Mouse (Mus musculus): ENCODE results near the gene Dcun1d3.

Gene Dcun1d3

DNA sequence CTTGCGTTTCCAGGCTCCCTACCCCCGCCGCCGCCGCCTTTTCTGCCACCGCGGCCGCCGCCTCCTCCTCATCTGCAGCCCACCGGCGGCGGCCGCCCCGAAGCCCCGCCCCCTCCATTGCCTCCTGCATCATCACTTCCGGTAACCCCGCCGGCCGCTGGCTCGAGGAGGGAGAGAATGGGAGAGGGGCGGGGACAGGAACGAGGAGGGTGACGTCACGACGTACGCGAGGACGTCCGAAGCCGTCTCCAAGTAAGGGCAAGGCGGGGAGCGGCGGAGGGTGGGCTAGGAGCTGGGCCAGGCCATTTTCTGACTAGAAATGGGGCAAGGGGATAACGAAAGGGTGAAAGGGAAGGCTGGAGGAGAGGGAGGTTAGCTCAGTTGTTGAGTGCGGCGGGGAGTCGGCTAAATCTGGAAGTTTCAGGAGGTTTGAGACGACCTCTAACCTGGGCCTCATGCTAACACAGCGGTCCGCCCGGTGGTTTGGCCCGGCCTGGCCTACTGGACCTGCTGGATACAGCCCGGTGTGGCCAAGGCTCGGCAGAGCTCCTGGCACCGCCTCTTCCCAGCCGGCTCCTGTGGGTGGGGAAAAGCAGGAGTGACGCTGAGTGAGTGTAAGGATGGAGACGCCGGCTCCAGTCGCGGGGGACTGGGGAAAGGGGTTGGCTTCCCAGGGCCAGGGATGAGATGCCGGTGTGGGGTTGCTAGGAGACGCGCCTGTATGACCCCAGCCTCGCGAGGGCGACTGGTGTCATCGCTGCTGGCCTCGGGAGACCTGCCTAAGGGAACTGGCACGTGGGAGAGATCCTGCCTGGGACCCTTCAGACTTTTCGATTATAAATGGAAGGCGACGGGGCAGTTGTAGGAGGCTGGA, at the start of gene Dcun1d3, which contains the start of gene Lyrm1:
Gene Dcun1d3 (minus strand): TSS at position 660 of the 874 bp plus-strand sequence.
Gene Lyrm1 (plus strand): TSS at position 223 of the 874 bp plus-strand sequence.
- DNase-seq (ENCODE audit: low spot score) = peak; percentile 99

DNA sequence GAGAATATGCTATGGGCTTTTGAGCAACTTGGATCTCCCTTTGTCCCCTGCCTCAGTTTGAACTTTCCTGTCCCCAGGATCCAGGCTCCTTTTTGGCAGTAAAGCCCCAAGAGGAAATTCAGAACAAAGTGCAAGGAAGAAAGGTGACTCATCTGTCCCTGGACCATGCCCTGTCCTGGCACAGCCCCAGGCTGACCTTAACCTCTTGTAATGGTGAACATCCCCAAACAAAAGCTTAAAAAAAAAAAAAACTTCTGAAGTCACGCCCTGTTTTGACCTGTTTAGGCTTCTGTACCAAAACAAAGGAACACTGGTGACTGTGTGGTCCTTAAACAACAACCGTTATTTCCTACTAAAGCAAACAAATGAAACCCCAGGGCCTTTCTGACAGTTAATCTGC, 45.5 kb upstream of the Dcun1d3 start:
- DNase-seq (ENCODE audit: low spot score) = no peak

DNA sequence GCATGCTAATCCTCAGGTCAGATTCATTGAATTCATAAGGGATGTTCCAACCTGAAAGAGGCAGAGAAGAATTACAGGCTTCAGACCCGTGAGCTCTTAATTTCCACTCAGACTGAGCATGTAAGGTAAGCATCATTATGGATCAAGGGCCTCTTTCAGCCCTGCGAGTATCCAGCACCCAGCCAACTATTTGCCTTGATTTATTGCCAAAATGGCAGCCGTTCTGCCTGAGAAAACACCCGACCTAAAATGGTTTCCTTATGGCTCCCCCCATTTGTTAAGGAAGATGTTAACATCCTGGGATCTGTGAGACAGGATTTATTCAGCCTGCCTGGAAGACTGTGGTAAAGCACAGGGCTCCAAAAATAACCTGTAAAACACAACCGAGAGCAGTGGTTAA, 40.9 kb upstream of the Dcun1d3 start:
- DNase-seq (ENCODE audit: low spot score) = no peak

DNA sequence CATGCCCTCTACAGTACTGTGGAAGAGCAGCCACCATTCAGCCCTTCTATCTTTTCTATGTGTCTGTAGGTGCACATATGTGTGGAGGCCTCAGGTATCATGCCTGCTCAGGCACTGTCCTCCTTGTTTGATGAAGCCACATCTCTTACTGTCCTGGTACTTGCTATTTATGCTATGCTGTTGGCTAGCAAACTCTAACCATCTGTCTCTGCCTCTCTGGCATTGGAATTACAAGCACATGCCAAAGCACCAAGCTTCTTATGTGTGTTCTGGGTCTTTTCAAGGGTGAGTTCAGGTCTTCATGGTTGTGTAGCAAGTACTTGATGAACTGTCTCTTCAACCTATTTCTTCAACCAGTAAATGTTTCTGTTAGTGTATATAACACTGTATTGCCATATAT, 40.2 kb upstream of the Dcun1d3 start:
- no peak for DNase-seq (ENCODE audit: low spot score)

DNA sequence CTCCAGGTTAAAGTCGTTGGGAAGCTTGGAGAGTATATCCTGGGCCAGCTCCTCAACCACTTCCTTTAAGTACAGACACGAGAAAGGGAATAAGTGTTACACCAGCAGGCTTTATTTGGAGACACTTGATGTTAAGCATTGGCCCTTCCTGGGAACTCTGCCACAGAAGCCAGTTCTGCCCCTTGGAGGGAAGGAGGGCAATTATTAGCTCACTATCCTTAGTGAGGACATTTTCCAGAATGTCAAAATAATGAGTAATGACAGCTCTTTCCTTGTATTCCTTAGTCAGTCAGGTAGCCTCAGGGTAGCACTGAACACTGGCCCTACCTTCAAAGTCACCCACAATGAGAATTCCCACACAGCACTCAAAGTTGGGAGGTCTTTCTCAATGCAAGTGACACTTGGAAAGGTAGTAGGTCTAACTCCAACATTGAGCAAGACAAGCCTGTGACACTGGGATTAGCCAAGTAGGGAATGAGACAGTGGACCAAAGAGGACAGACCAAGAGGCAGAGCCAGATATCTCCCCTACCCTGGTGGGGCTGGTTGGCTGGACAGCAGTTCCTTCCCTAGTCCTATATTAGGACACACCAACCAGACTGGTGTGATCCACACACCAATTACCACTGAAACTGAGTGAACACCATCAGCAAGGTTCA, 32.8 kb upstream of the Dcun1d3 start:
- no peak for DNase-seq (ENCODE audit: low spot score)

DNA sequence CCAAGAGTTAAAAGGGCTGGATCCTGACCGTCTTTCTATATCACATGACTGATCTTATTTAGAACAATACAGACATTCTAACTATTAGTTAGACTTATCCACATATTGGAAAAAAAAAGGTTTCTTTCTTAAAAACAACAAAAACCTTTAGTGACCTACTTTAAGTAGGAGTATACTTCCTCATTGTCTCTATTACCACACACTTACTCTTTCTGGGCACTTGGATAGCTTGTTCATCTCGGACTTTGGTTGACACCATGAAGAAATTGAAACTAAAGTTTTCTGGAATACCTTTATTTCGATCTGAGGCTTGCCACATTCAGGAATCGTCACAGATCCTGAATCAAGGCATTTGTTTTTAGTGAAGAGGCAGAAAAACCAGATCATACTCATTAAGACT, 25.0 kb upstream of the Dcun1d3 start:
- no peak for DNase-seq (ENCODE audit: low spot score)

DNA sequence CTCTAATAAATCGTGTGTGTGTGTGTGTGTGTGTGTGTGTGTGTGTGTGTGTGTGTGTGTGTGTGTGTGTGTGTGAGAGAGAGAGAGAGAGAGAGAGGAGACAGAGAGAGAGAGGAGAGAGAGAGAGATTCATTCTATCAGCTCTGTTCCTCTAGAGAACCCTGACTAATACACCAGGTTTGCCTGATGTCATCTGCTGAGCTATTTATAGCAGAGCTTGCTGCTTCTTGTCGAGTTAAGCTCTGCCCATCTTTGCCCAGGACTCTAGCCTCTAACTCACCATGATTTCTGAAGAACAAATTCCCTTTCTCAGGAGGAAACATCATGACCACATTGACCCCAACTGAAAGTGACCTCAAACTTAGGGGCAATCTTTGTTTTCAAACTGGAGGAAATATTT, 24.4 kb upstream of the Dcun1d3 start:
- no peak for DNase-seq (ENCODE audit: low spot score)

DNA sequence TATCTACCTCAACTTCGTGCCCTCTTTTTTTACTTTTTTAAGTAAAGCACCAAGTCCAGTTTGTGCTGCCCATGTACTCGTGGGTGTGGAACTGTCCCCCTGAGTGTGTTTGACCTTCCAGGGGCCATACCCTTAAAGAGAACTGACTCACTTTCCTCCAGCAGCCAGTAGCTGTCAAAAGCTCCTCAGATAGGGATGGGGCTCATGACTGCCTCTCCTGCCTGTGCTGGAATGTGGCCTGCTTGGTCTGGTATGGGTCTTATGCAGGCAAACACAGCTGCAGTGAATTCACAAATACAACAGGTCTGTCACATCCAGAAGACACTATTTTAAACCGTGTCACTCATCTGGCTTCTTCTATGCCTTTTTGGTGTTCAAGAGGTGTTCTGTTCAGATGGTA, 15.6 kb upstream of the Dcun1d3 start:
- no peak for DNase-seq (ENCODE audit: low spot score)

DNA sequence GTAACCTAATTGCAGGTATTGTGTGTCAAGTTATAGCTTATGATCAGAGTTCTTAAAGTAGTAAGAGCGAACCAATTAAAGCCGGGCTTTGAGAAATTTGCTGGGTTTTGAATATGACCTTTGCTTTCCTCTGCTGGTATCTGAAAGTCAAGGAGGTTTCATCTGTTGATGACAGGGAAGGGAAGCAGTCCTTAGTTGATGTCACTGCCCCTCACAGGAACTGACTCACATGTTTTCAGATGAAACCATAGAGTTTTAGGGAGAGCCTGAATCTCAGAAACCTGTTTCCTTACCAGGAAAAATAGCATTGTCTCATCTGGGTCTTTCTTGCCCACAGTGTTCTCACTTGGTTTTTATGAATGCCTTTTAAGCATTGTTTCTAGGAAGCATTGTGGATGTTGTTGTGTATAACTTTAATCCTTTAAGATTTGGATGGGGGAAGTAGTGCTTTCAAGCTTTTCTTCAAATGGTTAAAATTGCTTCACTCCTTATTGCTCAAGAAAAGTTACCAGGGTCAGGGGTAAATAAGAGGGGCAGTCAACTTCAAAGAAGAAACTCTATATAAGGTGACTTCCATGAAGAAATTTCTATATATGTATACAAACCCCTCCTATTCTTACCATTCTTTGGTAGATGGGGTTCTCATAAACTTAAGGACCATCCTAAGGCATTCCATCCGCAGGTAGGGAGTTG, 10.6 kb upstream of the Dcun1d3 start:
- no peak for DNase-seq (ENCODE audit: low spot score)

DNA sequence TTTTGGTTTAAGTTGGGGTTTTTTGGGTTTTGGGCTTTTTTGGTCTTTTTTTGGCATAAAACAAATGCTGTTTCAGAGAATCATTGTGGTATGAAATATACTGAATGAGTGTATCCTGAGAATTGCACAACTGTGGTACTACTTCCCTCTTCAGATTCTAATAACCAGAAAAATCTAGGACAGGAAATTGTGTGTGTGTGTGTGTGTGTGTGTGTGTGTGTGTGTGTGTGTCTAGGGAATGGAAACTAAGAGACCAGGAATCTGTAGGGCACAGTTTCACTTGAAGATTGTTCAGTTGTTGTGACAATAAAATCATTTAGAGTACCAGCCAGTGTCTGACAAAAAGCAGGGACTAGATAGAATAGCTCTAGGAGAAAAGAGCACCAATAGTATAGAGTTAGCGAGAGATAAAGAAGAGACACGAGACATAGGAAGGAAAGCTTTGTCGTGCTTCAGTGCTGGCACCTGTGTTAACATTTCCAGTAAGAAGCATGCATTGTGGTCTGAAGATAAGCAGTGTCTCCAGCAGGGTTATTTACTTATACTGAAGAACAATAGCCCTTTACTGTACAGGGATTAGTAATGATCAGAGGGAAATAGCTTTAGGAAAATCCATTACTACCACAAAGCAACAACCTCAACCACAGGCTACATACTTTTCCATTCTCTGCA, 3.4 kb upstream of the Dcun1d3 start:
- DNase-seq (ENCODE audit: low spot score) = no peak

DNA sequence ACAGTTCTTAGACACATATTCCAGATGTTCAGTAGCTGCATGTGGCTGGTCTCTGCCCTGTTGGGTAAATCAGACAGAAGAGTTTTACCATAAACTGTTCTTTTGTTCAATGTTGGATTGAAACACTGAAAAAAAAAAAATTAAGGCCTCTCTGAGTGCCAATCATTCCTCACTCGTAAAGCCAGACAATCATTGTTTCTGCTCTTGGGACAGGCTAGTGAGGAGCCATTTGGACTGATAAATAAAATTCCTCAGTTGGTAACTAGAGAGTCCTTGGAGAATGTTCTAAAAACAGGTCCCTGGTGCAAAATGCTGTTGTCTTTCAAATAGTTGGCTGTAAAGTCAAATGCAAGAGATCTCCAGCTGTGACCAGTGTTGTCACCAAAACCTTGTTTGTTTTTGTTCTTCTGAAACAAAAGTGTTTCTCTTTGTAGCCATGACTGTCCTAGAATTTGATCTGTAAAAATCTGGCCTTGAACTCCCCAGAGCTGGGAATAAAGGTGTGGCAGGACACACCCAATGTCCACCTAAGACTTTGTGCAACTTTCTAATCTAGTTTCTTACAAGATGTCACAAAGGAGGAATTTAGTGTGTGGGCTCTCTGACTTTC, 2.3 kb upstream of the Dcun1d3 start:
- no peak for DNase-seq (ENCODE audit: low spot score)

DNA sequence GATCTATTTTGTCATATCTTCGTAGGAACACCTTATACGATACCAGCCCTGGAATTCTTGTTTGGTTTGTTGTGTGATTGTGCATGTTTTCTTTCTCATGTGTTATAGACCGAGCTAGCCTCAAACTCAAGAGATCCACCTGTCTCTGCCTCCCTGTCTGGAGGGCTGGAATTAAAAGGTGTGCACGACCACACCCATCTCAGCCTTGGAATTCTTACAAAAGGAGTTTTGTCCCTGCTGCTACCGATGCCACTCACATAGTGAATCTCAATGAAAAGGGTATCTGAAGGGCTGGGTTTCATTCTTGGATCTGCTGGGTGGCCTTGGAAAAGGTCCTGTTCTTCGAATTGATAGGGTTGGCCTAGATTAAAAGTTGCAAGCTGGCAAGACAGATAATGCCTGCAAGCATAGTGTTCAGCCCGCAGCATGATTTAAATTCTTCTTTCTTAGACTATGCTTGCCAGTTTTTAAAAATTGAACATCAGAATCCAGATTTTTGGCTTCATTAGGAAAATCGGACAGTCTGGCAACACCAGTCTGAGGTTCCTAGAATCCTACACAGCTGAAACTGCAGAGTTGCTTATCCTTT, 1.5 kb upstream of the Dcun1d3 start:
- DNase-seq (ENCODE audit: low spot score) = no peak

DNA sequence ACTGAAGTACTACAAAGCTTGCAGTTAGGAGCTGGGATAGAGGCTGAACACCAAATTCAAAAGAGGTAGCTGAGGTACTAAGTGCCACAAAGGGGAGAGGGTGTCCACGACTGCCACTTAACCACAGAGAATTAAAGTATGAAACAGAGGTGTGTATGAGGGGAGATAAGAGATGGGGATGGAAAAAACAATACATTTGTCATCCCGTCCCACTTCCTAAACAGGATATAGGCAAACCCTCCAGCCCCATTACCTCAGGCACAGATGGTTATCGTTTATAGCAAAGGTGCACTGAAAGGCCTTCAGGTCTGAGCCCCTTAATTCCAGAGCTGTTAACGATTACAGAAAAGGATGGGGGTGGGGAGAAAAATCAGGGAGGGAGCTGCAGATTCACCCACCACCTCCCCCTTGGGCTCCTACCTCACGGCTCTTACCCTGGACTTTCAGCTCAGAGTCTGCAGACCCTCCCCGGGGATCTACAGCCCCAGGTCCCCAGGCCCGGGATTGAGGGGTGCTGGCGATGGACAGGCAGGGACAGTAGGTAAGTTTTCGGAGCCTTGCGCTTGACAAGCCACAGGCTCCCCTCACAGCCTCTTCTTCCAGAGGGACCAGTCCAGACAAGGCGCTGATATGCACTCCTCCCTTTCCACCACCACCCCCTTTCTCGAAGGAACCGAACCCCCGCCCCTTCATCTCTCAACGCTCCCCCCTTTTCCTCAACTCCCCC, 1.1 kb downstream of the Dcun1d3 start:
- DNase-seq (ENCODE audit: low spot score) = no peak

DNA sequence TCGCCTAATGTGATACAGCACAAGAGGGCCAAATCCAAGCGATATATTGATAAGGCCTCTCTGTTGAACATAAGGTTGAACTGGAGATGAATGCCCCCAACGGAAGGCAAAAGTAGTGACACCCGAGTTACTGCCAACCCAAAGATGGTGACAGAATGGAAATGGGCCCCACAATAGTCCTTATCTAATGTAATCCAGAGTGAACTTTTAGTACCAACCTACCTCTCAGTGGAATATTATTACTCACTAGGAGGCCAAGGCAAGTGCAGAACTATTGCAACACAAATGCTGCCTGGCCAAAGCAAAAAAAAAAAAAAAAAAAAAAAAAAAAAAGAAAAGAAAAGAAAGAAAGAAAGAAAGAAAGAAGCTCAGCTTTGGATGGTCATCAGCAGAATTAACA, 3.4 kb downstream of the Dcun1d3 start:
- no peak for DNase-seq (ENCODE audit: low spot score)

DNA sequence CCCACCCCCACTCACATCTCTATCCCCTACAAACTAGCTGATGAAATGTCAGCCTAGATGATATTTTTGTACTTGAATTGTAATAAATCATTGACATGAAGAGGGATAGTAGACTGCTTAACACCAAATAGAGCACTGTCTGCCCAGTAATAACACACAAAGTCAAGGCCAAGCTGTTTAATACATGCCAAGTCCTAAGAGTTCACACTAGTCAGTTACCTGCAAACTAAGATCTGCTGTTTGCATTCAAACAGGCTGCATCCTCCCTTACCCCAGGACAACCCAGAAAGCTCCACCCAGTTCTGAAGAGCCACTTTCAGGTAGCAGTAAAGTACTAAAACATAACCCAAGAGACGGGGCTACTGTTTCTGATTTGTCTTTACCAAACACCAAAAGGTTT, 3.9 kb downstream of the Dcun1d3 start:
- DNase-seq (ENCODE audit: low spot score) = no peak

DNA sequence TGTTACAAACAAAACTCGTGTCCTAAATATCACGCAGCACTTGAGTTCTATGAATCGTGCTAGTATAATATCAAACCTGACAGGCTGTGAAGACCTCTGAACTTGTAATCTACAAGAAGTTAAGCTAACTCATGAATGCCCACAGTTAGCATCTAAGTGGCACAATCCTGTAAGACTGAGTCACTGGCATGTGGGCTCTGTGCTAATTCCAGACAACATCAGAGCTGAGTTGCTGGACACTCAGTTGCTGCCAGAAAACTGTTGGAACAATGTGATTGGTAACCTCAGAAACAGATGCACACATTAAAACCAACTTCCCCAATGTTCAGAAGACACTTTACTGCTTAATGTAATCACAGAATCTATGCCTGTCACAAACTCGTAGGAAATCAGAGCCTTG, 8.2 kb downstream of the Dcun1d3 start:
- DNase-seq (ENCODE audit: low spot score) = no peak

DNA sequence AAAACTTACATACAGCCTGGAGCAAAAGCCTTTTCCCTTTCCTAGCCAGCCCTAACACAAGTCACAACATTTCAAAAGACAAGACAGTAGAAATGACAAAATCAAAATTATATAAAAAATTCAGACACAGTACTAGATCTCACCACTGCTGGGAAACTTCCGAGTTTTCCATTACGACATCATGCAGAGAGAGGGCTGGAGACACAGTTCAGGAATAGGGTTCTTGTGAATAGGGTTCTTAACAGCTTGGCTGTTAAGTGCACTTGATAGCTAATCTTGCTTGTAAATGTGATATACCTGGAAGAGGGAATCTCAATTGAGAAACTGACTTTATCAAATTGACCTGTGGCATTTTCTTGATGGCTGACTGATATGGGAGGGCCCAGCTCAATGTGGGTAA, 14.9 kb downstream of the Dcun1d3 start:
- DNase-seq (ENCODE audit: low spot score) = no peak

DNA sequence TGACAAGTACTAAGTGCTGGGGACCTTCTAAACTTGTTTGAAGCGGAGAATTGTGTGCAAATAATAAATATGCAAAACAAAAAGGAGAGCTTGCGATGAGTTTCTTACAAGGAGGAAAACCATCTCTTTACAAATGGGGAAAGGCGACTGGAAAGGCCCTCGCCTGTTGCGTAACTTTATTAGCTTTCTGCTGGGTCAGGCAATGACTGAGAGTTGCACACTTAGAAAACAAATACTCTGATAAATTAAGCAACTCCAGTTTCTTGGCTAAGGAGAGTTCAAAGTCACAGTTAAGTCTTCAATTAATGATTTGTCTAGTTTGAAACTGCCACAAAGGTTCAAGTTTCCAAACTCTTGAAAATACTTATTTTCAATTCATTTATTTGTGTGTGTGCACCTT, 15.8 kb downstream of the Dcun1d3 start:
- no peak for DNase-seq (ENCODE audit: low spot score)

DNA sequence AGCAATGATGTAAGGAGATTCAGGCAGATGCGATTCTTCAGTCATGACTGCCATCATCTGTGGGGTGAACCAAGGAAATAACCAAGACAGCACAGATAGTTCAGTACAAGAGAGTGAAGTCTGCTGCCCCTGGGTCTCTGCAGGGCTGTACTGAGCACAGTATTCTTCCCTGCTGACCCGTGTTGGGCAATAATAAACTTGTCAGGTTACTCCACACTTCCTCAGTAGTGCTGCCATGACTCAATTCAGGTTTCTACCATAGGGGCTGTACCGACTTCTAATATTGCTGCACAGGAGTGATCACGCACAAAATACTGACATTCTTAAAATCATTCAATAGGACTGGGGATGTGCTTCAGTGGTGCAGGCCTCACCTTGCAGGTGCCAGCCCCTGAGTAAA, 16.9 kb downstream of the Dcun1d3 start:
- DNase-seq (ENCODE audit: low spot score) = no peak

DNA sequence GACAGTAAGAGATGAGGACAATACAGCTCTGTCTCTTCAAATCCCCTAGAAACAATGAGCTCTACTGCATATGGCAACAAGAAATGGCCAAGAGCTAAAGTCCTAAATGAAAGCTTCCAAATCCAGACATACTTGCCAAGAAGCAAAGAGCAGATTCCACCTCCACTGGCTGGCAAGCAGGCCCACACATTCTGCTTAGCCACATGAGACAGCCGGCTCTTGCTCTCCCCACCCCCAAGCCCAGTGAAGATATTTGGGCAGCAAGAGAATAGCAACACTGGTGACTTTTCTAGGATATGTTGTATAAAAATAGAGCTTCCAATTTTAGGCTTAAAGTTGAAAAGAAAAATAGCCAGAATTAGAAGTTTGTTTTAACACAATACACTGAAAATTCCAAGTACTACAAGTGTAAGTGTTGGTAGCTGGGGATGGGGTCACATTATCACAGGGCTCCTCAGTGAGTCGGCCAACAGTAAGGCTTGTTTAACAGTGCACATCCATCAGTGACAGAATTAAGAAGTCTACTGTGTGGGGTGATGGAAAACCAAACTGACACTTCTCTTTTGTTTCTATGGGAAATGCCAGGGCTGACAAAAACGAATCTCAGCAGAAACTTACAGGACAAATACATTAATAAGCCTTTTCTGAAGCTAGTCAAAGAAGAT, 20.2 kb downstream of the Dcun1d3 start:
- no peak for DNase-seq (ENCODE audit: low spot score)

All from testis, postnatal 10 days (tissue).